Mouse (Mus musculus) thymus, postnatal 36 days (tissue): ENCODE measurements around the gene Irak1bp1.
A peak's percentile ranks its signal among the peaks of the same experiment; 100 is the strongest.

ENCODE experiments used
- DNase-seq, 2 experiments: peaks; one replicate each; pipeline ENCODE4 v3.0.0; 2022; ENCODE audit warnings: mixed read lengths in 2 of 2

Gene Irak1bp1

GRCm38 (mm10) chr9:82829007-82829689 is at the start of gene Irak1bp1:
Irak1bp1 (plus strand) TSS chr9:82829540.
- DNase-seq = no peak

- no peak for DNase-seq
Observed at GRCm38 (mm10) chr9:82788375-82788774, 41.0 kb upstream of the Irak1bp1 start.

- DNase-seq = no peak
Observed at GRCm38 (mm10) chr9:82800360-82800759, 29.0 kb upstream of the Irak1bp1 start.

- DNase-seq = no peak
Observed at GRCm38 (mm10) chr9:82807129-82807528, 22.2 kb upstream of the Irak1bp1 start.

GRCm38 (mm10) chr9:82807635-82808034 is 21.7 kb upstream of the Irak1bp1 start:
- DNase-seq = no peak

GRCm38 (mm10) chr9:82812172-82812963 is 17.0 kb upstream of the Irak1bp1 start:
- DNase-seq = no peak

- DNase-seq = no peak
Observed at GRCm38 (mm10) chr9:82814536-82814935, 14.8 kb upstream of the Irak1bp1 start.

- no peak for DNase-seq
Observed at GRCm38 (mm10) chr9:82815257-82815785, 14.0 kb upstream of the Irak1bp1 start.

GRCm38 (mm10) chr9:82826426-82826825 is 2.9 kb upstream of the Irak1bp1 start:
- DNase-seq = no peak

- DNase-seq = peak; percentile 84 to 91
Observed at GRCm38 (mm10) chr9:82829693-82830430, 522 bp downstream of the Irak1bp1 start.

- no peak for DNase-seq
Observed at GRCm38 (mm10) chr9:82831891-82832290, 2.6 kb downstream of the Irak1bp1 start.

GRCm38 (mm10) chr9:82835921-82836320 is 6.6 kb downstream of the Irak1bp1 start:
- DNase-seq = no peak

- no peak for DNase-seq
Observed at GRCm38 (mm10) chr9:82842671-82843070, 13.3 kb downstream of the Irak1bp1 start.

- peak in 1 of 2 experiments; percentile 23 for DNase-seq
Observed at GRCm38 (mm10) chr9:82854040-82854439, 24.7 kb downstream of the Irak1bp1 start.

GRCm38 (mm10) chr9:82854973-82855614 is 25.8 kb downstream of the Irak1bp1 start:
- peak; percentile 24 to 46 for DNase-seq

- no peak for DNase-seq
Observed at GRCm38 (mm10) chr9:82856241-82856640, 26.9 kb downstream of the Irak1bp1 start.

GRCm38 (mm10) chr9:82860805-82861204 is 31.5 kb downstream of the Irak1bp1 start:
- no peak for DNase-seq

- no peak for DNase-seq
Observed at GRCm38 (mm10) chr9:82861316-82861715, 32.0 kb downstream of the Irak1bp1 start.

GRCm38 (mm10) chr9:82861775-82862430 is 32.6 kb downstream of the Irak1bp1 start:
- DNase-seq = no peak

- DNase-seq = no peak
Observed at GRCm38 (mm10) chr9:82866121-82866520, 36.8 kb downstream of the Irak1bp1 start.

GRCm38 (mm10) chr9:82867698-82868097 is 38.4 kb downstream of the Irak1bp1 start:
- DNase-seq = no peak

- DNase-seq = no peak
Observed at GRCm38 (mm10) chr9:82877078-82877477, 47.7 kb downstream of the Irak1bp1 start.
